Mouse (Mus musculus): ENCODE measurements around the gene Aggf1. TPM values are rescaled to one million over a fixed set of nuclear protein-coding genes. Genes with fewer than 3 reads are reported as not detected.
A peak's percentile ranks its signal among the peaks of the same experiment; 100 is the strongest.

Aggf1 gene
- polyA plus RNA-seq, 1 experiment from 2014 or later, result 20.4 TPM

GRCm38 (mm10) chr13:95319153-95319552 lies 56.0 kb downstream of the Aggf1 start:
- Histone ChIP-seq H3K36me3 (no peaks in the 10 kb centered on the region), H3K4me2 (no peak overlapping the region), H3K27me3 (replicated peaks) (no peaks in the 10 kb centered on the region), H3K4me3 (no peak overlapping the region), H3K4me1 (no peaks in the 10 kb centered on the region; the same call in 1 of the 2 replicates), H3K9ac (no peak overlapping the region), H3K9me3 (no peaks in the 10 kb centered on the region), H3K27ac (replicated peaks) (no peak overlapping the region)
- WGBS, result 50% methylated on average over 6 of the region's 6 CpGs
- no peak for ATAC-seq (ENCODE audit: extremely low read depth, insufficient number of reproducible peaks, low FRiP score, low TSS enrichment)

- Histone ChIP-seq H3K9ac (no peak overlapping the region), H3K9me3 (no peaks in the 10 kb centered on the region), H3K4me1 (peaks cover 3% of the 10 kb centered on the region; the same call in 1 of the 2 replicates), H3K27ac (replicated peaks) (no peak overlapping the region), H3K4me3 (no peak overlapping the region), H3K27me3 (replicated peaks) (peaks cover 7% of the 10 kb centered on the region; the same call in 1 of the 2 replicates), H3K36me3 (no peaks in the 10 kb centered on the region), H3K4me2 (no peak overlapping the region)
- no peak for ATAC-seq (ENCODE audit: extremely low read depth, insufficient number of reproducible peaks, low FRiP score, low TSS enrichment)
- 69% methylated on average over 6 of the region's 6 CpGs for WGBS
These were observed 63.1 kb downstream of the Aggf1 start for GRCm38 (mm10) chr13:95312016-95312415.

- no peaks in the 10 kb centered on the region for H3K36me3 ChIP-seq
- no peaks in the 10 kb centered on the region for H3K9me3 ChIP-seq
- H3K4me1 ChIP-seq, result peaks cover 8% of the 10 kb centered on the region
- no peak overlapping the region for H3K4me3 ChIP-seq
- H3K27me3 ChIP-seq (replicated peaks), result no peaks in the 10 kb centered on the region
- 0 out of 2 replicates have a peak overlapping the region, but pooled peaks have one; percentile 3 for H3K9ac ChIP-seq
- ATAC-seq (ENCODE audit: extremely low read depth, insufficient number of reproducible peaks, low FRiP score, low TSS enrichment), result no peak
- 56% methylated on average over 8 of the region's 8 CpGs for WGBS
- no peak overlapping the region for H3K27ac ChIP-seq (replicated peaks)
- H3K4me2 ChIP-seq, result no peak overlapping the region
These were observed 68.0 kb downstream of the Aggf1 start for GRCm38 (mm10) chr13:95307100-95307655.

GRCm38 (mm10) chr13:95306596-95306995 lies 68.6 kb downstream of the Aggf1 start:
- H3K9me3 ChIP-seq, result no peaks in the 10 kb centered on the region
- H3K27ac ChIP-seq (replicated peaks), result no peak overlapping the region
- H3K4me3 ChIP-seq, result no peak overlapping the region
- H3K4me1 ChIP-seq, result peaks cover 8% of the 10 kb centered on the region
- no peak overlapping the region for H3K4me2 ChIP-seq
- H3K27me3 ChIP-seq (replicated peaks), result no peaks in the 10 kb centered on the region
- 0 out of 2 replicates have a peak overlapping the region, but pooled peaks have one; percentile 3 for H3K9ac ChIP-seq
- 56% methylated on average over 4 of the region's 4 CpGs for WGBS
- H3K36me3 ChIP-seq, result no peaks in the 10 kb centered on the region
- ATAC-seq (ENCODE audit: extremely low read depth, insufficient number of reproducible peaks, low FRiP score, low TSS enrichment), result no peak

Other genes with a start within 250 kb of the Aggf1 start
- gene Pde8b, start 125.0 kb downstream of the Aggf1 start, polyA plus RNA-seq (2015; fragmentation: Nextera tagmentation; extraction: Ambion mirVana), result 0.55 and 0.79 TPM in 2 replicates
- gene Zbed3, start 51.7 kb downstream of the Aggf1 start, polyA plus RNA-seq (2015; fragmentation: Nextera tagmentation; extraction: Ambion mirVana), result 53.4 and 55.7 TPM in 2 replicates
- gene Crhbp, start 69.6 kb upstream of the Aggf1 start, polyA plus RNA-seq (2015; fragmentation: Nextera tagmentation; extraction: Ambion mirVana), result 0.13 and 0.14 TPM in 2 replicates
- not detected in 2 replicates for gene S100z, start 103.4 kb upstream of the Aggf1 start, polyA plus RNA-seq (2015; fragmentation: Nextera tagmentation; extraction: Ambion mirVana)
- 0.27 and 0.59 TPM in 2 replicates for gene F2rl1, start 149.9 kb upstream of the Aggf1 start, polyA plus RNA-seq (2015; fragmentation: Nextera tagmentation; extraction: Ambion mirVana)
- 124 and 129 TPM in 2 replicates for gene F2r, start 243.1 kb upstream of the Aggf1 start, polyA plus RNA-seq (2015; fragmentation: Nextera tagmentation; extraction: Ambion mirVana)

Measured in heart, embryonic 13.5 days (tissue).